ENCODE assay signal across 8 mouse cellular contexts in genomic region chr2:164170902-164171301, GRCm38 (mm10). TPM values are rescaled to one million over a fixed set of nuclear protein-coding genes. Genes with fewer than 3 reads are reported as not detected.
DNase-seq lines count a peak whose midpoint lies in the region; ATAC-seq and TF ChIP-seq lines count a peak whose summit lies in the region.

TSS of gene Kcns1 (minus strand) at chr2:164171113.

- H3K4me3 ChIP-seq in heart, embryonic 13.5 days, result peak within 1 kb of the TSS; percentile 47
- peak within 1 kb of the TSS; percentile 28 to 55; a peak in 2 of 4 replicates for H3K4me3 ChIP-seq in ES-E14 (ENCODE audit: insufficient read depth in 1 of 2, low read depth in 1 of 2, low read length in 2 of 2, poor library complexity in 1 of 2, severe bottlenecking in 1 of 2)
- peak within 1 kb of the TSS; percentile 31; the same call in 1 of the 2 replicates for H3K4me3 ChIP-seq in liver, embryonic 16.5 days (ENCODE audit: low read depth, low read length)

- intact Hi-C loops in heart, postnatal 10 days (cut with DNase I), result no loop called here

- peak within 1 kb of the TSS; percentile 73 for H3K4me2 ChIP-seq in heart, embryonic 13.5 days
- no peak within 1 kb of the TSS for H3K4me2 ChIP-seq in liver, embryonic 16.5 days (ENCODE audit: low read depth, low read length)

- H3K36me3 ChIP-seq in heart, embryonic 13.5 days, result no peaks in the 10 kb centered on the region
- H3K36me3 ChIP-seq in ES-E14 (ENCODE audit: control insufficient read depth, insufficient read depth, low read length, poor library complexity, severe bottlenecking), result no peaks in the 10 kb centered on the region
- H3K36me3 ChIP-seq in liver, embryonic 16.5 days (ENCODE audit: control insufficient read depth, insufficient read depth), result no peaks in the 10 kb centered on the region

- H3K4me1 ChIP-seq in heart, embryonic 13.5 days, result peaks cover 46% of the 10 kb centered on the region
- 0 out of 4 replicates have a peak, but pooled peaks cover 0 to 3% of the 10 kb centered on the region in 2 experiments for H3K4me1 ChIP-seq in ES-E14 (ENCODE audit: control insufficient read depth in 2 of 2, insufficient read depth in 2 of 2, low read length in 2 of 2, poor library complexity in 1 of 2)
- no peaks in the 10 kb centered on the region; the same call in 1 of the 2 replicates for H3K4me1 ChIP-seq in liver, embryonic 16.5 days (ENCODE audit: control insufficient read depth, low read depth, low read length)

- no peak within 1 kb of the TSS for H3K27ac ChIP-seq in heart, embryonic 13.5 days (replicated peaks)
- H3K27ac ChIP-seq in ES-E14 (ENCODE audit: insufficient read depth, low read depth, low read length, poor library complexity, severe bottlenecking), result no peak within 1 kb of the TSS
- no peak within 1 kb of the TSS for H3K27ac ChIP-seq in liver, embryonic 16.5 days (ENCODE audit: low read length)

- no peak for ATAC-seq in heart, embryonic 13.5 days (ENCODE audit: extremely low read depth, insufficient number of reproducible peaks, low FRiP score, low TSS enrichment)
- 0 out of 2 replicates have a peak, but pooled peaks have one; percentile 7 for ATAC-seq in granulocyte monocyte progenitor cell, adult 5-6 weeks (replicated peaks; ENCODE audit: poor library complexity, severe bottlenecking)
- no peak for ATAC-seq in liver, embryonic 16.5 days (ENCODE audit: low read depth)

- DNase-seq in heart, postnatal 10 days, result no peak
- DNase-seq in ES-E14 (ENCODE audit: low read depth, low spot score), result no peak
- no peak for DNase-seq in urinary bladder, adult 2 months (ENCODE audit: low spot score)
- DNase-seq in c-Kit-positive CD71-positive TER-119-positive erythroid progenitor cells, embryonic 14.5 days (ENCODE audit: low spot score), result no peak
- no peak for DNase-seq in adrenal gland, adult 18-20 months (ENCODE audit: low spot score in 2 of 2)

- 2% methylated on average over 29 of the region's 29 CpGs for WGBS in heart, embryonic 13.5 days
- under 1% methylated on average over 29 of the region's 29 CpGs for WGBS in liver, embryonic 16.5 days (ENCODE audit: insufficient replicate concordance)

- H3K27me3 ChIP-seq in heart, embryonic 13.5 days (replicated peaks), result peaks cover 74% of the 10 kb centered on the region
- H3K27me3 ChIP-seq in liver, embryonic 16.5 days (ENCODE audit: control insufficient read depth, insufficient read depth, low read depth, low read length), result peaks cover 59% of the 10 kb centered on the region

- in situ Hi-C loops in ES-E14 (cut with MboI; ENCODE audit: low sequenced_read_pairs in 2 of 2, unreplicated experiment in 2 of 2), result no loop called here

- no peaks in the 10 kb centered on the region for H3K9me3 ChIP-seq in heart, embryonic 13.5 days
- H3K9me3 ChIP-seq in ES-E14 (ENCODE audit: control insufficient read depth, insufficient read depth, low read depth, low read length), result no peaks in the 10 kb centered on the region
- H3K9me3 ChIP-seq in liver, embryonic 16.5 days (replicated peaks; ENCODE audit: control insufficient read depth, low read length), result no peaks in the 10 kb centered on the region

- H3K9ac ChIP-seq in heart, embryonic 13.5 days, result peak within 1 kb of the TSS; percentile 71
- peak within 1 kb of the TSS; percentile 15; the same call in 1 of the 2 replicates for H3K9ac ChIP-seq in ES-E14 (ENCODE audit: insufficient read depth, low read depth, low read length, poor library complexity, severe bottlenecking)
- H3K9ac ChIP-seq in liver, embryonic 16.5 days (ENCODE audit: low read depth, low read length), result no peak within 1 kb of the TSS

TF ChIP-seq in ES-E14, 5 proteins besides CTCF, POLR2A, EP300 and RAD21:
- TF ChIP-seq ZNF384 (IDR thresholded peaks at IDR 0.05; ENCODE audit: low read depth, low read length) (no peak), ZC3H11A (IDR thresholded peaks at IDR 0.05; ENCODE audit: borderline replicate concordance, low read depth, low read length) (no peak), HCFC1 (IDR thresholded peaks at IDR 0.05; ENCODE audit: borderline replicate concordance, insufficient read depth, low read length) (no peak), CHD2 (IDR thresholded peaks at IDR 0.05; ENCODE audit: low read depth, low read length) (no peak), MAFK (IDR thresholded peaks at IDR 0.05; ENCODE audit: insufficient read depth, low read depth, low read length) (no peak)

RNA-seq across cellular contexts. Expression of gene Kcns1, which starts in this region (rescaled TPM):
- 0.21 and 0.29 TPM in 2 replicates for polyA plus RNA-seq in heart, embryonic 13.5 days (2015; fragmentation: Nextera tagmentation; extraction: Ambion mirVana)
- total RNA-seq in heart, postnatal 10 days (2021), result under 1 TPM; 0.14 to 0.15 TPM
- 0.80 and 0.90 TPM in 2 replicates for total RNA-seq in ES-E14 (2012; rRNA removed)
- total RNA-seq in granulocyte monocyte progenitor cell, adult 5-6 weeks (2014; fragmentation: Nextera tagmentation), result 0.41 TPM in 1 of 2 replicates, not detected in the other
- total RNA-seq in granulocyte monocyte progenitor cell, adult 5-6 weeks (2017), result 0.26 and 0.60 TPM in 2 replicates
- not detected in 2 replicates for polyA plus RNA-seq in liver, embryonic 16.5 days (2015; fragmentation: Nextera tagmentation; extraction: Ambion mirVana)
- polyA plus RNA-seq in urinary bladder, adult 2 months (2012; rRNA removed), result 0.03 TPM in 1 of 2 replicates, not detected in the other
- total RNA-seq in adrenal gland, adult 18-20 months (2021), result not detected

Comparison
In these comparisons a context has a peak if more than half of its experiments do, and no peak if none do; other contexts are left out.
1. Peak in ATAC-seq in granulocyte monocyte progenitor cell, adult 5-6 weeks; RNA of the gene not detected or under 1 TPM.